Comparison of ENCODE assay signal across 12 mouse cellular contexts in genomic region chr16:34490506-34490905, GRCm38 (mm10).
DNase-seq lines count a peak whose midpoint lies in the region; ATAC-seq lines count a peak whose summit lies in the region.
"Had no signal": no experiment of that assay in that cellular context is flagged by ENCODE, and none has a peak within 500 bp of the region (broad histone marks: within the 10 kb centered on the region; RNA-seq: fewer than 3 reads in every experiment).

No protein-coding gene starts in this region.

- peaks cover 25% of the 10 kb centered on the region for H3K4me1 ChIP-seq in kidney, embryonic 14.5 days (ENCODE audit: control insufficient read depth, insufficient read depth, low read length)

- H3K27ac ChIP-seq in kidney, embryonic 14.5 days (ENCODE audit: low read depth, low read length): no peak overlapping the region
- H3K27ac ChIP-seq: hindbrain, embryonic 15.5 days; limb, embryonic 15.5 days had no signal

- no peaks in the 10 kb centered on the region for H3K27me3 ChIP-seq in kidney, embryonic 14.5 days (ENCODE audit: control insufficient read depth, insufficient read depth, low read length)
- H3K27me3 ChIP-seq: hindbrain, embryonic 15.5 days; limb, embryonic 15.5 days had no signal

- H3K9me3 ChIP-seq in kidney, embryonic 14.5 days (ENCODE audit: control insufficient read depth, low read length): no peaks in the 10 kb centered on the region
- H3K9me3 ChIP-seq: hindbrain, embryonic 15.5 days; limb, embryonic 15.5 days had no signal

- no peak overlapping the region for H3K4me3 ChIP-seq in kidney, embryonic 14.5 days (ENCODE audit: low read length)
- H3K4me3 ChIP-seq: hindbrain, embryonic 15.5 days; limb, embryonic 15.5 days had no signal

- peak; percentile 36 for DNase-seq in adrenal gland, postnatal 10 days
- no peak for DNase-seq in adrenal gland, adult 8-10 months
- peak; percentile 21 for DNase-seq in kidney, postnatal 10 days
- peak; percentile 51 for DNase-seq in 3T3-L1 (ENCODE audit: low read depth, low spot score)
- peak; percentile 39 for DNase-seq in fibroblast of lung, adult 2 months (ENCODE audit: low read depth)
- DNase-seq: B cell, adult 2 months; cerebellum, postnatal 25 days had no signal

- WGBS in kidney, embryonic 14.5 days: 25% methylated on average over 8 of the region's 8 CpGs

- no peak overlapping the region; the same call in 1 of the 2 replicates for H3K4me2 ChIP-seq in kidney, embryonic 14.5 days (replicated peaks; ENCODE audit: low read depth, low read length)
- H3K4me2 ChIP-seq: hindbrain, embryonic 15.5 days; limb, embryonic 15.5 days had no signal

- H3K36me3 ChIP-seq in kidney, embryonic 14.5 days (ENCODE audit: control insufficient read depth, insufficient read depth, low read length): no peaks in the 10 kb centered on the region
- H3K36me3 ChIP-seq: hindbrain, embryonic 15.5 days; limb, embryonic 15.5 days had no signal

- no peak for ATAC-seq in kidney, embryonic 14.5 days (ENCODE audit: low FRiP score, low TSS enrichment)
- no peak for ATAC-seq in megakaryocyte progenitor cell, adult 5-6 weeks (replicated peaks; ENCODE audit: poor library complexity)
- ATAC-seq in megakaryocyte, adult 5-6 weeks (ENCODE audit: poor library complexity, severe bottlenecking): no peak

- H3K9ac ChIP-seq in kidney, embryonic 14.5 days (ENCODE audit: low read depth, low read length): no peak overlapping the region
- H3K9ac ChIP-seq: hindbrain, embryonic 15.5 days; limb, embryonic 15.5 days had no signal
